Mouse (Mus musculus): Measurements from ENCODE around the gene Thoc5.

- TF ChIP-seq CTCF (IDR thresholded peaks at IDR 0.05; ENCODE audit: low read depth, low read length) (no peak), POLR2A (IDR thresholded peaks at IDR 0.05; ENCODE audit: extremely low read depth, insufficient read depth, low read length) (no peak)
Measured at GRCm38 (mm10) chr11:4848483-4849248, 46.5 kb upstream of the Thoc5 start.
